Mouse (Mus musculus): ENCODE data around the gene Zfp358. TPM values are rescaled to one million over a fixed set of nuclear protein-coding genes. Genes with fewer than 3 reads are reported as not detected.

Zfp358 gene
- total RNA-seq, 1 experiment from 2014 or later: 10.6 TPM

GRCm38 (mm10) chr8:3493845-3494208 lies 889 bp downstream of the Zfp358 start:
- no peak for ATAC-seq (replicated peaks in 1 of 2; ENCODE audit: insufficient read depth in 1 of 2, low FRiP score in 2 of 2, low TSS enrichment in 1 of 2, low read depth in 1 of 2, poor library complexity in 2 of 2, severe bottlenecking in 2 of 2)

- ATAC-seq (replicated peaks in 1 of 2; ENCODE audit: insufficient read depth in 1 of 2, low FRiP score in 2 of 2, low TSS enrichment in 1 of 2, low read depth in 1 of 2, poor library complexity in 2 of 2, severe bottlenecking in 2 of 2): no peak
These were observed 2.9 kb downstream of the Zfp358 start for GRCm38 (mm10) chr8:3495578-3496427.

- no peak for ATAC-seq (replicated peaks in 1 of 2; ENCODE audit: insufficient read depth in 1 of 2, low FRiP score in 2 of 2, low TSS enrichment in 1 of 2, low read depth in 1 of 2, poor library complexity in 2 of 2, severe bottlenecking in 2 of 2)
These were observed 3.5 kb downstream of the Zfp358 start for GRCm38 (mm10) chr8:3496428-3496748.

GRCm38 (mm10) chr8:3498583-3498982 lies 5.6 kb downstream of the Zfp358 start:
- no peak for ATAC-seq (replicated peaks in 1 of 2; ENCODE audit: insufficient read depth in 1 of 2, low FRiP score in 2 of 2, low TSS enrichment in 1 of 2, low read depth in 1 of 2, poor library complexity in 2 of 2, severe bottlenecking in 2 of 2)

GRCm38 (mm10) chr8:3499751-3500150 lies 6.8 kb downstream of the Zfp358 start:
- peak; percentile 15 to 18; a peak in 3 of 4 replicates for ATAC-seq (replicated peaks in 1 of 2; ENCODE audit: insufficient read depth in 1 of 2, low FRiP score in 2 of 2, low TSS enrichment in 1 of 2, low read depth in 1 of 2, poor library complexity in 2 of 2, severe bottlenecking in 2 of 2)

GRCm38 (mm10) chr8:3500235-3501090 lies 7.5 kb downstream of the Zfp358 start, which contains the start of gene Mcoln1:
Gene Mcoln1, plus strand, starts transcription at chr8:3500457.
- peak; percentile 64 to 92 for ATAC-seq (replicated peaks in 1 of 2; ENCODE audit: insufficient read depth in 1 of 2, low FRiP score in 2 of 2, low TSS enrichment in 1 of 2, low read depth in 1 of 2, poor library complexity in 2 of 2, severe bottlenecking in 2 of 2)

GRCm38 (mm10) chr8:3502217-3502616 lies 9.3 kb downstream of the Zfp358 start:
- no peak for ATAC-seq (replicated peaks in 1 of 2; ENCODE audit: insufficient read depth in 1 of 2, low FRiP score in 2 of 2, low TSS enrichment in 1 of 2, low read depth in 1 of 2, poor library complexity in 2 of 2, severe bottlenecking in 2 of 2)

- no peak for ATAC-seq (replicated peaks in 1 of 2; ENCODE audit: insufficient read depth in 1 of 2, low FRiP score in 2 of 2, low TSS enrichment in 1 of 2, low read depth in 1 of 2, poor library complexity in 2 of 2, severe bottlenecking in 2 of 2)
These were observed 15.2 kb downstream of the Zfp358 start for GRCm38 (mm10) chr8:3507979-3508754.

- no peak for ATAC-seq (replicated peaks in 1 of 2; ENCODE audit: insufficient read depth in 1 of 2, low FRiP score in 2 of 2, low TSS enrichment in 1 of 2, low read depth in 1 of 2, poor library complexity in 2 of 2, severe bottlenecking in 2 of 2)
These were observed 21.8 kb downstream of the Zfp358 start for GRCm38 (mm10) chr8:3514681-3515247.

- ATAC-seq (replicated peaks in 1 of 2; ENCODE audit: insufficient read depth in 1 of 2, low FRiP score in 2 of 2, low TSS enrichment in 1 of 2, low read depth in 1 of 2, poor library complexity in 2 of 2, severe bottlenecking in 2 of 2): peak; percentile 69 to 78
These were observed 22.3 kb downstream of the Zfp358 start, which contains the start of gene Pnpla6 for GRCm38 (mm10) chr8:3515260-3515671. Gene Pnpla6, plus strand, starts transcription at chr8:3515384.

GRCm38 (mm10) chr8:3515771-3516417 lies 23.0 kb downstream of the Zfp358 start:
- ATAC-seq (replicated peaks in 1 of 2; ENCODE audit: insufficient read depth in 1 of 2, low FRiP score in 2 of 2, low TSS enrichment in 1 of 2, low read depth in 1 of 2, poor library complexity in 2 of 2, severe bottlenecking in 2 of 2): peak; percentile 19 to 36

GRCm38 (mm10) chr8:3516450-3517116 lies 23.6 kb downstream of the Zfp358 start:
- peak; percentile 83 to 88 for ATAC-seq (replicated peaks in 1 of 2; ENCODE audit: insufficient read depth in 1 of 2, low FRiP score in 2 of 2, low TSS enrichment in 1 of 2, low read depth in 1 of 2, poor library complexity in 2 of 2, severe bottlenecking in 2 of 2)

- no peak for ATAC-seq (replicated peaks in 1 of 2; ENCODE audit: insufficient read depth in 1 of 2, low FRiP score in 2 of 2, low TSS enrichment in 1 of 2, low read depth in 1 of 2, poor library complexity in 2 of 2, severe bottlenecking in 2 of 2)
These were observed 24.2 kb downstream of the Zfp358 start for GRCm38 (mm10) chr8:3517117-3517495.

- ATAC-seq (replicated peaks in 1 of 2; ENCODE audit: insufficient read depth in 1 of 2, low FRiP score in 2 of 2, low TSS enrichment in 1 of 2, low read depth in 1 of 2, poor library complexity in 2 of 2, severe bottlenecking in 2 of 2): peak in 1 of 2 experiments; percentile 56; a peak in 1 of 4 replicates
These were observed 29.2 kb downstream of the Zfp358 start for GRCm38 (mm10) chr8:3522007-3522697.

GRCm38 (mm10) chr8:3530816-3531215 lies 37.9 kb downstream of the Zfp358 start:
- no peak for ATAC-seq (replicated peaks in 1 of 2; ENCODE audit: insufficient read depth in 1 of 2, low FRiP score in 2 of 2, low TSS enrichment in 1 of 2, low read depth in 1 of 2, poor library complexity in 2 of 2, severe bottlenecking in 2 of 2)

GRCm38 (mm10) chr8:3531936-3532335 lies 39.0 kb downstream of the Zfp358 start:
- no peak for ATAC-seq (replicated peaks in 1 of 2; ENCODE audit: insufficient read depth in 1 of 2, low FRiP score in 2 of 2, low TSS enrichment in 1 of 2, low read depth in 1 of 2, poor library complexity in 2 of 2, severe bottlenecking in 2 of 2)

Data from hematopoietic stem cell, adult 5-6 weeks (primary cell).